Mouse (Mus musculus) 3T3-L1 (cell line): ENCODE measurements around the gene Cpd.

Experiments used
- DNase-seq: peaks from one replicate; pipeline ENCODE4 v3.0.0-alpha.2; 2015; ENCODE audit warnings: low read depth, low spot score

Gene Cpd

GRCm38 (mm10) chr11:76791331-76791730 is 55.5 kb downstream of the Cpd start:
- no peak for DNase-seq

GRCm38 (mm10) chr11:76789252-76789651 is 57.6 kb downstream of the Cpd start:
- DNase-seq: peak; percentile 86

DNA sequence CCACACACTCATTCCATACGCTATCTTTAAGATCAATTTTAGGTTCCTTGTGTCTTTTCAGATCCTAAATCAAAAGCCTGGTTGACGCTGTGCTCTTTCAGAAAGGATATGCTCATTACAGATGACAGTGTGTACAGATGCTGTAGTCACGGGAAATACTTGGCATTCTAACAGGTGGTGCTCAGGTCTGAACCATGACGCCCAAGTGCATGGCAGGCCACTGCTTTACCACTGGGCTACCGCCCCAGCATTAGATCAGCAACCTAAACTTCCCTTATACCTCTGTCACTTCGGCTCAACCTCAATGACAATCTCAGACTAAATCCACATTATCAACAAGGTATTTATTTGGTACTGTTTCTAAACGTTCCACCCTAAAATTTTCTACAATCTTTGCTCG is 71.3 kb downstream of the Cpd start:
- no peak for DNase-seq

DNA sequence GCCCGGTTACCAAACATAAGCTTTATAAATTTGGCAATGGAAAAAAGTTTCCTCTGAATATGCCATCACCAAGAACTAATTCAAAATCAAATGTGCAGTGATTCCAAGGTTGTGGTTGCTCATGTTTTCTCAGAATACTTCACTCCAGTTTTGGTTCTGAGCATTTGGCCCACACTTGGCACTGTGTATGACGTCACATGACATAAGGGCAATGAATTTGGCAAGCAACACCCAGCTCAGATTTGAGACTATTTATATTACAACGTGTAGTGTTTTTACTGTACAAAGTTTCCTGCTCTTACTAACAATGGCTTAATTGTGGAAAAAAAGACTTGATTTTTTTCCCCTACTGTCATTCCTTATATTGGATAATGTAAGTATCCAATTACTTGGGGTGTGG is 73.0 kb downstream of the Cpd start:
- DNase-seq: peak; percentile 58

- no peak for DNase-seq
Measured at GRCm38 (mm10) chr11:76770566-76770965, 76.3 kb downstream of the Cpd start.

- no peak for DNase-seq
Measured at GRCm38 (mm10) chr11:76763741-76764122, 83.1 kb downstream of the Cpd start.

GRCm38 (mm10) chr11:76763053-76763740 is 83.6 kb downstream of the Cpd start, which contains the start of gene Gosr1:
Gene Gosr1 (minus strand): TSS chr11:76763579.
- DNase-seq: peak; percentile 99

DNA sequence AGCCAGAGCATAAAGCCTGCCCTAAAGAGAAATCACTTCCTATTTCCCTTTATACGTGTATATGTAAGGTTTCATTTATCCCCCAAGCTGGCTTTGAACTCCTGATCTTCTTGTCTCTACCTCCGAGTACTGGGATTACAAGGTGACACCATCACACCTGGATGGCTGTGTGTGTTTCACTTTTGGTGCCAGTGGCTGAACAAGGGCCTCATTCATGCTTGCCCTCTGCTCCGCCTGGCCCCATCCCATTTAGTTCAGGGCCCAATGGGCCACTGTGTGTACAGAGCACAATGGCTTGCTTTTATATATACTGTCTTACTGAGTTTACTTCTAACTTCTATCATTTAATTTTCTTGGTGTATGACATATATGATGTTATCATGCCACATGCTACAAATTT is 94.5 kb downstream of the Cpd start:
- DNase-seq: no peak

DNA sequence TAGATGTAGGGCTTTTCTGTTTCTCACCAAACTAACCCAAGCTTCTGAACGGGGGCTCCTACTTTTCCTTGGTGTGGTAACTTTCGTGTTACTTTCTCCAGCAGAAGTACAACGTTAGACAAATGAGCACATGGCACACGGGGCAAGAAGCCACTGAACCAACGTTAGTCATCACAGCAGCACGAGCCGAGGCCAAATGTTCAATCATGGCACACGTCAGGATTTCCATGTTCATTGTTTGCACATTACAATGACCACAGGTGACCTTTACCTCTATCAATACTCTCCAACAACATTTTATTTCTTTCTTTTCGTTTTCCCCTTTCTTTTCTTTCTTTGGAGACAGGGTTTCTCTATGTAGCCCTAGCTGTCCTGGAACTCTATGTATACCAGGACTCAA is 98.0 kb downstream of the Cpd start:
- no peak for DNase-seq

DNA sequence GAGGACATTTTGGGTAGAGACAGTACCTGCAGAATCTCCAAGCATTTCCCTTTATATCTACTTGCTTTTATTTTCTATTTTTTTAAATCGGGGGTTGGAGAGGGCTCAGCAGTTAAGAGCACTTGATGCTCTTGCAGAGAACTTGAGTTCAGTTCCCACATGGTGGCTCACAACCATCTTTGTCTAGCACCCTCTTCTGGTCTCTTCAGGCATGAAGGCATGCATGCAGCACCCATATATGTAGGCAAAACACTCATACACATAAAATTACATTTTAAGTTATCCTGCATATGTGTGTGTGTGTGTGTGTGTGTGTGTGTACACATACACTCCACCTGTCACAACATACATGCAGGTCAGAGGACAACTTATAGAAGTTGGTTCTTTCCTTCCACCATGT is 100.9 kb downstream of the Cpd start:
- DNase-seq: no peak

DNA sequence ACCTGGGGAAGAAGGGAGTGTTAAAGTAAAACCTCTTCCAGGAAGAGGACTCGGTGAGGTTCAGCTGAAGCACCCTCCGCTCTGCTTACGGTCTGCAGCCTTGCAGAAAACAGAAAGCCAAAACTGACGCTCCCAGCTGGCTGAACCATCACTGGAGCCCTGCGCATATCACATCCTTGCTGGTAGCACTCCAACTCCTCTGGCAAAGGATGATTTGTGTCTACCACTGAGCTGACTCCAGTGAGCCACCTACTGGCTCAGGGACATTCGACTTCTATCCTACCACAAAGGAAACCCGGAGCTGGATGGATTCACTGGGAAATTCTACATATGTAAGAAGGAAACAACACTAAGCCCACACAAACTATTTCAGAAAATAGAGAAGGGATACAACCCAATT is 102.3 kb downstream of the Cpd start:
- DNase-seq: peak; percentile 44

GRCm38 (mm10) chr11:76742511-76742910 is 104.3 kb downstream of the Cpd start:
- DNase-seq: no peak

DNA sequence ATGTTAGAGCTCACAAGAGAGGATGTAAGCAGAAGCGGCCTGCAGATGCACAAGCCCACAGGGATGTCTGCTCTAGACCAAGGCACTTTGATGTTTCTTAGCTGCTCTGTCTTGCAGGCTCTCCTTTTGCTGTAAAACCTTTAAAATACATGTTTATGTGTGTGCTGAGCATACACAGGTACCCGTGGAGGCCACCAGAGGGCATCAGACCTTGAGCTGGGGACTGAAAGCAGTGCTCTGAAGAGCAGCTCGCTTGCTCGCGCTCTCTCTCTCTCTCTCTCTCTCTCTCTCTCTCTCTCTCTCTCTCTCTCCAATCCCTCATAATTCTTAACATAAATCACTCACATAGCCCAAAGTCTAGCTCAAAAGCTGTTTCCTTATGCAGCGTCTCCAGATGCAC is 107.7 kb downstream of the Cpd start:
- DNase-seq: peak; percentile 35

- no peak for DNase-seq
Measured at GRCm38 (mm10) chr11:76735753-76736324, 111.0 kb downstream of the Cpd start.

- peak; percentile 11 for DNase-seq
Measured at GRCm38 (mm10) chr11:76734560-76734959, 112.3 kb downstream of the Cpd start.

GRCm38 (mm10) chr11:76730650-76731049 is 116.2 kb downstream of the Cpd start:
- no peak for DNase-seq
